Mouse (Mus musculus) kidney, adult 9 months (tissue): ENCODE results near the gene Micall1.
A peak's percentile ranks its signal among the peaks of the same experiment; 100 is the strongest.

Source experiments
- DNase-seq: peaks from one replicate; pipeline ENCODE4 v3.0.0; 2022

Gene Micall1

DNA sequence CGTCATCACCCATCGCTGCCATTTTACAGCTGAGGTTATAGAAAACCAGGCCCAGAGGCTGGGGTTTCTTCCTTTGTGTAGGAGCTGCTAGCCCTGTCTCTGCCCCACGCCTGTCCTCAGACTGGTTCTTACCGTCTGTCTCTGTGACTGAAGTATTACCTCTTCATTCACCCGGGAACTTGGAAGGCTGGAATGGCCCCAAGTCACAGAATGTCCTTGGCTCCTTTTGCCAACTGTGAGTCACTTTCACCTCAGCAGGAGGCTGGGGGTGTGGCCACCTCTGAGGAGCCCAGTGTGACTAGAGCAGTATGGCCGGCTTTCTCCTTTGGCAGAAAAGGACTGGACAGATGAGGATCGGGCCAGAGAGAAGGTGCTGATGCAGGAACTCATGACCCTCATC lies 22.7 kb downstream of the Micall1 start:
- DNase-seq: peak; percentile 97

DNA sequence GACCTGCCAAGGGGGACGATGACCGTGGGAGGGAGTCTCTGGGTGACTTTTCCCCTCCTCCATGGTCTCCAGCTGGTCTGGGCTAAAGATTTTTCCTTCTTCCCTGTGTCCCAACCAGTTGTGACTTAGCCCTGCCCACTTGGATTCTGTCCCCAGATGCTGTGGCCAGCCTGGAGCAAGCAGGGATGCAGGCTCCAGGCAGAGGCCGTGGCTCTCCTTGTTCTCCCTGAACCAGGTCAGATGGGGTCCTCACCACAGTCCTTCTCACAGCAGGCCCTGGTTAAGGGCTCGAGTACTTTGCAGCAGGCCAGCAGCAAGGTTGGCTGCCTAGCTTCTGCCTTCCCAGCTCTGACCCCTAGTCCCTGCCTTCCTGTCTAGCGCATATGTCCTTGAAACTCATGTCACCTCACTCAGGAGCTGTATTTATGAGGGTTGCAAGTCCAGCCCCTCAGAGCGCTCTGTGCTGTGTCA lies 24.5 kb downstream of the Micall1 start:
- DNase-seq: peak; percentile 49

DNA sequence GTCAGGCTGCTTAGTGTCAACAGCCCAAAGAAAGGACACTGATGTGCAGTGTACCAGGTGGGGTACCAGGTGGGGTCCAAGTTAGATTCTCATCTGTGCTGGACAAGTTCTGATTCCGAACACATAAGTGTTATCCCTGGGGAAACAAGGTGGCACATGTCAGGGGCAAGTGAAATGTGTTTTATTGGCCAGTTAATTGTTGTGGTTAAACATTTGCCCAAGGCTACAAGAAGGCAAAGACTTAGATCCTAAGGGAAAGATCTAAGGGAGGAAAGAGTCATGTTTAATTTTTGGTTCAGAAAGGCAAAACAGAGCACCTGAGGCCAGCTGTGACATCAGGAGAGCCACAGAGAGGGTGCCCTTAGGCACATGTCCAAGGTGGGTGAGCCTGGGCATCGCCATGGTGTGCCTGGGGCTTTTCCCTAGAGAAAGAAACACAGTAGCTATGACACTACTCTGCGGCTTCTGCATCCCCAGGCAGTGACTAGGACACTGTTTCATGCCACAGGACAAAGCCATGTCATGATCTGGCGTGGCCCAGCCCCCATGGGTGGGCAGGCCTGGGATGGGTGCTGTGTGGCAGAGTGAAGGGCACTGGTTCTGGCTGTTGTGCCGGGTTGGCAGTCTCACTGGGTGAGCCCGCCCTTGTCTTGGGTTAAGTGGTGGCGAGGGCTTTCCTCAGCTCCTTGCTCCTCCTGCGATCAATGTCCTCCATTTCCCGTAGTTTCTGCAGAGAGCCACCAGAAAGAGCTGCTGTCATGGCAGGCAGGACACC lies 26.0 kb downstream of the Micall1 start:
- DNase-seq: peak; percentile 59

DNA sequence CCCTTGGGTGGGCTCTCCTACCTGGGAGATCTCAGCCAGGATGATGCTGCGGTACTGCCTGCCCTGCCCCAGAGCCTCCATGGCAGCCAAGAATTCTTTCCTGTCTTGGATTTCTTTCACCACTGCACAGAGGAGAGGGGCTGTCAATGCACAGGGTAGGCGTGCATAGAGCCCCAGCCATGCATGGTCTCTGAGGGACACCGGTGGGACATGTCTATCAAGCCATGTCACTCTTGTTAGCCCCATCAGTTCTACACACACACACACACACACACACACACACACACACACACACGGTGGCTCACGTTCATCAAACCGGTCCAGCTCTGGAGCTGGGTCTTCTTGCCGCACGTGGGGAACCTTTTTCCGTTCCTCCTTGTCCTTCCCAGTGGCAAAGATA lies 26.6 kb downstream of the Micall1 start:
- DNase-seq: no peak

DNA sequence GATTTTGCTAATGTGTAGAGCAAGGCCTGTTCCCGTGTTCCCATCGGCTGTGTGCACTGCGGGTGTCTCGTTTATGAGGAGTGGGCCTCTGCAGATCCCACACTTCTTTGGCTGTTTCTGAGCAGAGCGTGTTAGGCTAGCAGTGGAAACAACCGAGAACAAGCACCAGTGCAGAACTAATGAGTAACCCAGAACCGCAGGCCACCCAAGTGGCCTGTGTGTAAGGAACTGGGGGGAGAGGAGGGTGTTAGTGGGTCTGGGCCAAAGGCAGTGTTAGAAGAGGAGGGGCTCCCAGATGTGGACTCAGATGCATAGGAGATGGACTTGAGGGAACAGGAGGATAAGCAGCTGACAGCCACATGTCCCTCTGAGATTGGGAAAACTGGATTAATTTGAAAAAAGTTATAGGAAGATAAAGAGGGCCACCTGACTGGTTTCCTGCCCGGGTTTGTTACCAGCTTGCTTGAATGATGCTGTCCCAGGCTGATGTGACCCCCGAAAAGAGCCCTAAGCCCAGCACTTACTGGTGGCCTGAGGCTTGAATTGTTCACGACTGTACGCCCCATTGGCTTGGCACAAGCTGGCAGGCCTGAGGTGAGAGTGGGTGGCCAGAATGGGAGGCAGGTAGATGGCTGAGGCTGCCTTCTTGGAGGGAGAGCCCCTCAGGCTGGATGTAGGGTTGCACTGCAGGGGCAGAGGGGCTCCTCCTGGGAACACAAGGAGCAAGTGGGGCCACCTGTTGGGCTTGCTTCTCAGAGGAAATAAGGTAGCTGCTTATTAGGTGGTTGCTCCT lies 27.3 kb downstream of the Micall1 start:
- peak; percentile 56 for DNase-seq

DNA sequence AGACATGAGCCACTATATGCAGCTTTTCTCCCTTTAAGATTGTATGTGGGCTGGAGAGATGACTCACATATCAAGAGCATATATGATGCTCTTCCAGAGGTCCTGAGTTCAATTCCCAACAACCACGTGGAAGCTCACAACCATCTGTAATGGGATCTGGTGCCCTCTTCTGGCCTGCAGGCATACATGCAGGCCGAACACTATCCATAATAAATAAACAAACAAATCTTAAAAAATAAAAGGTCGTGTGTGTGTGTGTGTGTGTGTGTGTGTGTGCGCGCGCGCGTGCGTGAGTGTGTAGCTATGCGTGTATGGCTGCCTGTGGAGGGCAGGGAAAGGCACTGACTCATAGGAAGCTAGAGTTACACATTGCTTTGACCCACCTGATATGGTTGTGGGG lies 30.9 kb downstream of the Micall1 start:
- DNase-seq: no peak

DNA sequence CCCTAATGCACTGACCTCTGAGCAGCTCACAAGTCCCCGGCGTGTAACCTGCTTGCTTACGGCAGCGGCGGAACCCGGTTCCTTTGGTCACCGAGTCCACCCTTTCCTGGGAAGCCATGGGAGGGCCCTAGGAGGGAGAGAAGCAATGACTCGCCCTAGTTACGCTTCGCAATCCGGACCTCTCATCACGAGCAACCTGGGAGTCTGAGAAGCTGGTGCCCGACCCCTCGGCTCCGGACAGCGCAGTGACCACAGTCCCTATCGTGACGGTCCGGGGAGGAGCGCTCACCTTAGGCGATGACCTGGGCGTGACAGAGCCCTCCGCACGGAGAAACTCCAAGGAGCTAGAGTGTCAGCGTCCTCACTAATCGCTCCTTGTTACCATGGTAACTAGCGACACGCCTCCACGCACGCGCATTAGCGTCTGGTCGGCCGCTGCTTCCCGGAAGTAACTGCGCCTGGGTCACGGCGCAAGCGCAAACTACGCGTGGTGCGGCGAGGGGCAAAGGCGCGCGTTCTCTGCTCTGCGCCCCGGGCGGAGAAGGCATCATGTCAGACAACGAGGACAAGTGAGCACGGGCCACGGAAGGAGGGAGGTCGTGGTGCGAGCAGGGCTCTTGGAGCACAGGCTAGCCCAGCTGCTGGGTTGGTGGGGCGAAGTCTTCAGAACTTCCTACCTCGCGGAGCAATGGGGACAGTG lies 32.3 kb downstream of the Micall1 start, which contains the start of the genes Polr2f and 1700088E04Rik:
Gene Polr2f, plus strand, starts transcription at position 144 of the 700 bp plus-strand sequence.
Gene 1700088E04Rik, minus strand, starts transcription at position 388 of the 700 bp plus-strand sequence.
- peak; percentile 95 for DNase-seq

DNA sequence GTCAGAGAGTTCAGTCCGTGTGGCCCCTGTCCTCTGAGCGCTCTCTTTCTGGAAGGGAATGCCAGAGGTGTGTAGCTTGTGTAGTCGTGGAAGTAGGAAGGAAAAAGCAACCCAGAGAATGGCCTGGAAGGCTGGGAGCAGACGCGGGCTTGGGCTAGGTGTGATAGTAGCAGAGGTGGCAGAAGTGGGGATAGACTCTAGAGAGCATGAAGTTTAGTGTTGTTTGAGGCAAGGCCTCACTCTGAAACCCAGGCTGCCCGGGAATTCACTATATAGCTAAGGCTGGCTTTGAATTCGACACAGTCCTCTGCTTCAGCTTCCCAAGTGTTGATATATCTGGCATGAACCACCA lies 32.8 kb downstream of the Micall1 start:
- no peak for DNase-seq

DNA sequence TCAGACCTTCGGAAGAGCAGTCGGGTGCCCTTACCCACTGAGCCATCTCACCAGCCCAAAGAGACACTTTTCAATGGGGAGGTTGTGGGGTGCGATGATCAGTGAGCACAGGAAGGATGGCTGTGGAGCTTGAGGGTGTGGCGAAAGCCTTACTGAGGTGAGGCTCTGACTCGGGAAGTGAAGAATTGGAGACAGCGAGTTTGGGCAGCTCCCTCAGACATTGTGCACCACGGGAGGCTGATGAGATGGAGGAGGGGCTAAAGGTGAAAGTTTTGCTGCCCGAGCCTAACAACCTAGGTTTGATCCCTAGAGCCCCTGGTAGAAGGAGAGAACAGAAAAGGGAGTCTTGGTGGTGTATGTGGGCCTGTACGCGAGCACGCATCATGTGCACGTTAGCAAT lies 34.6 kb downstream of the Micall1 start:
- no peak for DNase-seq

DNA sequence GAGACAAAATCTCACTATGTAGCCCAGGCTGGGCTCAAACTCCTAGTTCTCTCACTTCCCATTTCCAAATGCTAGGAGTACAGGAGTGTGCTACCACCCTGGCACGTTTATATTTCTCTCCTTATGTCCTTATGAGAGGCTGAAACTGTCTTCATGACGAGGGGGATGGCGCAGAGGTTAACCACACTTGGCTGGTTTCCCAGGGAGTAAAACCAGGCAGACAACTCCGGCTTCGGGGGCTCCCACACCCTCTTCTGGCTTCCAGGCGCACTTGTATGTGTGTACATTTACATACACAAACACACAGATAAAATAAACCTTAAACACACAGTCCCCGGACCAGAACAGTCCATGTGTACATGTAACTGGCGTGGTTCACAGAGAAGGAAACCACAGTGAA lies 35.3 kb downstream of the Micall1 start:
- DNase-seq: no peak

DNA sequence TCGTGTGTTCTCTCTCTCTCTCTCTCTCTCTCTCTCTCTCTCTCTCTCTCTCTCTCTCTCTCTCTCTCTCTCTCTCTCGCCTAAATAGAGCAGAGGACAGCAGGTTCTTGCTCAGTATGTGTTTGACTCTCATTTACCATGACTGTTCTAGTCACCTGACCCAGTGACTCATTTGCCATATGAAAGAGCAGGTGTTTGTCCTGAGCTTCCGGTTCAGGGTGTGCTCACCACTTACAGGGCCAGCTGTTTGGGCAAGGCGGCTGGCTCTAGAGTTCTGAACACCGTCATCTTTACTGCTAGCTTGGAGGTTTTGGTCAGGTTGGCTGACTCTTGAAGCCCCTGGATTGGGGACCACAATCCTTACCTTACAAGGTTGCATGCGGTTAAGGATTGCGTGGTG lies 36.8 kb downstream of the Micall1 start:
- no peak for DNase-seq

DNA sequence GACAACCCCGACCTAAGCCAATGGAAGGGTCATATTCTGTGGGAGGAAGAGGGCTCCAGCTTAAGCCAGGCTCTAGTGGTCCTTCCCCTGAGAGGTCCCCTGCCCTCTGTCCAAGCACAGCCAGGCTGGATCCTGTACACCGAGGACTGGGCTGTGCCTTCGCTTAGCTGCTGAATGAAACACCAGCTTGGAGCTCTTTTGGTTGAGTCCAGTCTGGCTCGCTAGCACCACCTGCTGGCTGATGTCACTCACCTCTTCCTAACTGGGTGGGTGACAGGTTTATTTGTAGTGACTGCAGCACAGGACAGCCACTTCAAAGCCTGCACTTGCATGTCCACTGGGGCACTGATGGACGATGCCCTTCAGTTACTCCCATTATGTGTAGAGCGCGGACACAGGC lies 39.8 kb downstream of the Micall1 start:
- peak; percentile 81 for DNase-seq

DNA sequence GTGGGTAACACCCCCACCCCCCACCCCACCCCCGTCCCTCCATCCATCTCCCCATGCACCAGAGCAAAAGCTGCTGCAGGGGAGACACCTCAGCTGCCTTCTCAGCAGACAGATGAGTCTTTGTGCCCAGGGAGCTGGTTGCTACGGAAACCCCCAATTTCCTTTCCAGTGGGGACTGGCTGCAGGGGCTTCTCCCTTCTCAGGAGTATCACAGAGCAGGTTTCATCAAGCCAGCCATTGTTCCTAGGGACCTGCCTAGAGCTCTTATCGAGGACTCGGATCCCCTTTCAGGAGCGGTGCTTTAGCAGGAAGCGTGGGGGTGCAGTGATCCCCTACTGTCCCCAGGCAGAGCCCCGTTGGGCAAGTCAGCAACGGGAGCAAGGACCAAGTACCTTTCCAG lies 43.2 kb downstream of the Micall1 start:
- no peak for DNase-seq

DNA sequence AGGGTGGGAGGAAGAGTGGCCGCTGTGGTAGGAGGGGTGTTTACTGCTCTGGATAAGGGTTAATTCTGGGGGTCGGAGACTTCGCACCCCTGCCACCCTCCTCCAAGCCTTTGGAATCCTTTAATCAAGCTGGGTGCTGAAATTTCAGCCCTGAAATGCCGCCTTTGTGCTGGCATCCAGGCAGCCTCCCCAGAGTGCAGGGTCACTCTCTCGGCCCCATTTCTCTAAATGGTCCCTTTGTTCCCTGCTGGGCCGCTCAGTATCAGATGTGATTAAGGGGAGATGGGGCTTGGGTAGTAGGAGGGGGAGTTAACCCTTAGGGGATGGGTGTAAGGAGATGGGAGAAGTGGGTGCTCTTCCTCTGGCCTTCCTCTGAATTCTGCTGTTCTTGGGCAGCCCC lies 44.0 kb downstream of the Micall1 start:
- DNase-seq: no peak

DNA sequence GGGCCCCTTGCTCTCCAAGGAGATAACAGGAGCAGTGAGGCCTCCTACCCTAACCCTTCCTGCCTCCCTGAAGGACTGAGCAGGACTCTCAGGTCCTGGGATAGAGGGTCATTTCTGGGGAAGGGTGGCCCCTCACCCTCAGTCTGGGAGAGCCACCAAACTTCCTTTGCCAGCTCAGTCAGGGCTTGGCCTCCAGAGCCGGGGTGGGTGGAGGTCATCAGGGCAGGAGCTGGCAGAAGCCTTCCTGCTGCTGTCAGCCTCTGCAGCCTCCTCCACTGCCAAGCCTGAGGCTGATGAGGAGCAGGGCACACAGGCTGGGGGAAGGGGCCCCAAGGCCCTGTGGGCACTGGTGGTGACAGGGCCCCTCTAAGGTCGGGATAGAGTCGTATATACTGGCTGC lies 46.9 kb downstream of the Micall1 start:
- no peak for DNase-seq

DNA sequence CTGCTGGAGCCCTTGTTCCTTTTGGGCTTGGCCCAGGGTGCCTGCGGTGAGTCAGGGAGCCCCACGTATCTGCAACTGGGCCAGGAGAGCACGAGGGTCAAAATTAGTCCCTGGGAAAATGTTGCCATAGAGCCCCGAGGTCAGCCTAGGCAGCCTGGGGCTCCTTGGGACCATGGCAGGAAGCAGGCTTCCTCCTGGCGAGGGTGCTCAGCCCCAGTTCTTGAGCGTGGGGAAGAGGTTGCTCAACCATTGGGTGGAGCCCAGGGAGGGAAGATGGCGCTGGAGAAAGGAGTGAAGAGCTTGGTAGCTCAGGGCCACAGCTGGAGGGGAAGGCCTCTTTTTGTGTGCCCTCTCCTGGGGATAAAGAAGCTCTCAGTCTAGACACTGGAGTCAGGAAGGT lies 53.6 kb downstream of the Micall1 start:
- DNase-seq: no peak

DNA sequence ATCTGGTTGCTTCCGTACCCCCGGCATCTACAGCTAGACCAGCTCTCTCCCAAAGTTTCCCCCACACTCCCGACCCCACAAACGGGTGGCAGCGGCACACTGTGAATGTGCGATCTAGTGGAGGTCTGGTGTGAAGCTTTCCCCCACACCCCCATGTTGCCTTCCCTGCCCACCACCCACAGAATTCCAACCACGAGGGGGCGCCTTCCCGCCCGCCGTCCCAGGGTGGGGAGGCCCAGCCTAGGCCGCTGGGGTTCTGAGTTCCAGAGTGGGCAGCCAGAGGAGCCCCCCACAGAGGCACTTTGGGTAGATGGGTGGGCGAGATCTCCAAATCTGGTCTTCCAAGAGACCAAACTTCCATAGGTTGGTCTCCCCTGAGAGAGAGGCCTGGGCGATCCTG lies 54.1 kb downstream of the Micall1 start:
- no peak for DNase-seq

DNA sequence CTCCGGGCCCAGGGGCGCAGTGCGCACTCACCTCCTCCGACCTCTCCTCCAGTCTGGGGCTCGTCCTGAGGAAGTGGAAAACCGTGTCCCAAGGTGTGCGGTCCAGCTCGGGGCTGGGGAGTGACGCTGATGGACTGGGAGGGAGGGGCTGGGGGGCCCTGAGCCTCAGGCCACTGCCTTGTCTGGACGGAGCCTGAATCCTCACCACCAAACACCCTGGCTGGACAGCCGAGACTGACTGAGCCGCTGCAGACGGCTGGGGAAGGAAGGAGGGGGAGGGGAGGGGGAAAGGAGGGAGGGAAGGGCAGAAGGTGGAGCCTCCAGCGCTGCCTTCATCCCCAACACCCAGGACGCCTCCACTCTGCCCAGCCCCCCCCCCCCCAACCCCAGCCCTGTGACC lies 55.6 kb downstream of the Micall1 start:
- no peak for DNase-seq

DNA sequence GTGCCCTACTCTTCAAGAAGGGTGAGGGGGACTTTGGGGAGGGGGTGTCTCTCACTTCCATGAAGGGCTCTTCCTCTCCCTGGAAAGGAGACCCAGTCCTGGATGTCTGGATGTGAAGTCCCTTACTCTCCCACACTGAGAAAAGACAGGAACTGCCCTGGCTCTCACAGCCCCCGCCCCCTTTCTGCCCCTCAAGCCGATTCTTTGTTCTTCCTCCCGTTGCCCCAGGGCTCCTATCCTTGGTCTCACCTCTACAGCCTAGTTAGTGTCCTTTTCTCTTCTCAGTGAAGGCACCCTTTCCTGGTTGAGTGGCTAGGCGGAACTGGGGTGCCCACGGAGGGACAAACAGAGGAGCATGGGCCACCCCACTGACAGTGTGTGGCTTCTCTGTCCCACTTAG lies 56.4 kb downstream of the Micall1 start, which contains the start of gene Sox10:
Gene Sox10, minus strand, starts transcription at position 101 of the 400 bp plus-strand sequence.
- DNase-seq: no peak

DNA sequence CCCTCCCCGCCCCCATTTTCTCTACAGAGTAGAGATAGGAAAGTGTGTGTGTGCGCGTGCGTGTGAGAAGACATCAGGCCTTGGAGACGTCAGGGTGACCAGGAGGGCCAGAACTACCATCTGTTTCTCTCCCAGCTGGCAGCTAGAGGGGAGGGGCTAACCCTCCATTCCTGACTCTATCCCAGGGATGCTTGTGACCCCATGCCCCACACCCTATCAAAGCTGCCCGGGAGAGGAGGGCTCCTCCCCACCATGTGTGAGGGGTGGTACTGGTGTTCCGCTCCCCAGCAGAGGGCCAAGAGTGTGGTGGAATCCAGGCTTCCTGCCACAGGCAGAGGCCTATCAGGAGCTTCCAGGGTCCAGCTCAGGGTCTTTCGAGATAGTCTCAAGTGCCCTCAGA lies 58.0 kb downstream of the Micall1 start:
- DNase-seq: no peak

DNA sequence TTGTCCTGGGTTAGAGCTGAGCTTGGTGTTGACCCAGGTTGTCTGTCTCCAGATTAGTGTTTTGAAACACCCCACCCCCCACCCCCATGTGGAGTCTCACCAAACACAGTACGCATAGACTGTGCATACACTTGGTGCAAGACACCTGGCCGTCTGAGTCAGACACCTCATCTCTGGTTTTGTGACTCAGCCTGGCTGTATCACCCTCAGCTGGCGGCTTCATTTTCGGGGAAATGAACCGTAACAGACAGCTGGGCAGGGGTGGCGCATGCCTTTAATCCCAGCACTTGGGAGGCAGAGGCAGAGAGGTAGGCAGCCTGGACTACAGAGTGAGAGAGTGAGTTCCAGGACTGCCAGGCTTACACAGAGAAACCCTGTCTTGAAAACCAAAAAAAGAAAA lies 68.2 kb downstream of the Micall1 start:
- no peak for DNase-seq

DNA sequence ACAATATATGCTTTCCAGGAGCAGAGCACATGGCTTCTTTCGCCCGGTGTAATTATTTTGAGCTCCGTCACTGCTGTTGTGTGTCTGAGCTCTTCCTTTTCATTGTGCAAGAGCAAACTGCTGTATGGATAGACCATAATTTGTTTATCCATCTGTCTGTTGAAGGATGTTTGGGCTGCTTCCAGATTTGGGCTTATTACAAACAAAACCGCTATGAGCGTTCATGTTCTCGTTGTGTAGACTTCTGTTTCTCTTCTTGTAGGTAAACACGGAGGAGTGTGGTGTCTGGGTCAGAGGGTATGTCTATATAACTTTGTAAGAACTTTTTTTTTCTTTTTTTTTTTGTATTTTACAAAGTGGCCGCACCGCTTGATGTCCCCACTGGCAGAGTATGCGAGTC lies 76.5 kb downstream of the Micall1 start:
- DNase-seq: no peak
